Mouse (Mus musculus) olfactory bulb, adult 2 months (tissue): Measurements from ENCODE around the gene S100z. TPM values are rescaled to one million over a fixed set of nuclear protein-coding genes. Genes with fewer than 3 reads are reported as not detected.

ENCODE experiments used
- H3K27ac ChIP-seq: fragments of 200-500 bp; 2 replicates; pipeline ENCODE4 v1.5.1; 2012; ENCODE audit warnings: low read depth, low read length; ENCODE audit not compliant: insufficient read depth
- H3K4me1 ChIP-seq: fragments of 200-500 bp; 2 replicates; pipeline ENCODE4 v1.6.1; 2012; ENCODE audit warnings: low read length; ENCODE audit not compliant: control insufficient read depth, insufficient read depth
- H3K4me3 ChIP-seq: fragments of 200-500 bp; 2 replicates; pipeline ENCODE4 v1.5.1; 2012; ENCODE audit warnings: mild to moderate bottlenecking, low read depth, low read length, moderate library complexity; ENCODE audit not compliant: insufficient read depth
- CTCF ChIP-seq: fragments of 200-500 bp; IDR thresholded peaks from 2 replicates; pipeline ENCODE4 v1.5.1; 2012; ENCODE audit warnings: low read depth, mild to moderate bottlenecking, low read length, moderate library complexity; ENCODE audit not compliant: insufficient read depth
- POLR2A ChIP-seq: fragments of 200-500 bp; IDR thresholded peaks from 2 replicates; pipeline ENCODE4 v1.6.1; 2012; ENCODE audit warnings: mild to moderate bottlenecking, low read depth, low read length, moderate library complexity; ENCODE audit not compliant: insufficient read depth
- WGBS: fragments of 180-500 bp; shearing (Covaris S2); methylation state at CpG from one replicate; pipeline ENCODE4 v1.1.7; 2018; 5-methylcytosine and 5-hydroxymethylcytosine counted together
- polyA plus RNA-seq: library from polyadenylated mRNA; stranded (reverse); fragments of >200 nt; gene quantifications from 2 replicates; pipeline ENCODE4 v1.2.4, GENCODE M21; 2012; ENCODE audit warnings: low replicate concordance; ENCODE audit not compliant: missing spikeins, insufficient read depth, insufficient read length

The S100z gene
- not detected in 2 replicates for polyA plus RNA-seq

GRCm38 (mm10) chr13:95478671-95479413 is at the start of gene S100z:
Gene S100z, minus strand, starts transcription at chr13:95478721.
- TF ChIP-seq POLR2A (no peak), CTCF (no peak)

GRCm38 (mm10) chr13:95524674-95525491 is 46.4 kb upstream of the S100z start, which contains the start of gene F2rl1:
Gene F2rl1, minus strand, starts transcription at chr13:95525227.
- WGBS = 2% methylated on average over 54 of the region's 54 CpGs
- Histone ChIP-seq H3K27ac (no peak within 1 kb of the TSS), H3K4me1 (peaks cover 13% of the 10 kb centered on the region), H3K4me3 (peak within 1 kb of the TSS; percentile 11)
- TF ChIP-seq CTCF (no peak), POLR2A (no peak)

More at GRCm38 (mm10) chr13:95478671-95479413, at the start of gene S100z:
- 90% methylated on average over 21 of the region's 21 CpGs for WGBS
- H3K27ac ChIP-seq = no peak within 1 kb of the TSS
- H3K4me1 ChIP-seq = no peaks in the 10 kb centered on the region
- no peak within 1 kb of the TSS for H3K4me3 ChIP-seq

GRCm38 (mm10) chr13:95524424-95524673 is 45.8 kb upstream of the S100z start:
- TF ChIP-seq POLR2A (no peak), CTCF (no peak)
- under 1% methylated on average over 13 of the region's 13 CpGs for WGBS

GRCm38 (mm10) chr13:95523659-95524423 is 45.3 kb upstream of the S100z start:
- H3K4me3 ChIP-seq = peak overlapping the region; percentile 11
- 12% methylated on average over 29 of the region's 29 CpGs for WGBS
- peaks cover 13% of the 10 kb centered on the region for H3K4me1 ChIP-seq
- TF ChIP-seq POLR2A (no peak), CTCF (no peak)
- H3K27ac ChIP-seq = no peak overlapping the region

More at GRCm38 (mm10) chr13:95524424-95524673, 45.8 kb upstream of the S100z start:
- Histone ChIP-seq H3K4me3 (peak overlapping the region; percentile 11), H3K4me1 (peaks cover 13% of the 10 kb centered on the region), H3K27ac (no peak overlapping the region)

GRCm38 (mm10) chr13:95522176-95522575 is 43.7 kb upstream of the S100z start:
- 95% methylated on average over 10 of the region's 10 CpGs for WGBS
- TF ChIP-seq POLR2A (no peak), CTCF (no peak)
- peaks cover 13% of the 10 kb centered on the region for H3K4me1 ChIP-seq
- no peak overlapping the region for H3K4me3 ChIP-seq
- H3K27ac ChIP-seq = no peak overlapping the region

GRCm38 (mm10) chr13:95521029-95521428 is 42.5 kb upstream of the S100z start:
- TF ChIP-seq CTCF (no peak), POLR2A (no peak)

GRCm38 (mm10) chr13:95514756-95515155 is 36.2 kb upstream of the S100z start:
- H3K4me3 ChIP-seq = no peak overlapping the region
- no peak for TF ChIP-seq CTCF
- TF ChIP-seq POLR2A = no peak
- WGBS = 71% methylated on average over 4 of the region's 4 CpGs
- no peaks in the 10 kb centered on the region for H3K4me1 ChIP-seq
- H3K27ac ChIP-seq = no peak overlapping the region

More at GRCm38 (mm10) chr13:95521029-95521428, 42.5 kb upstream of the S100z start:
- Histone ChIP-seq H3K27ac (no peak overlapping the region), H3K4me1 (peaks cover 13% of the 10 kb centered on the region), H3K4me3 (no peak overlapping the region)
- WGBS = 85% methylated on average over 6 of the region's 6 CpGs

GRCm38 (mm10) chr13:95510054-95510453 is 31.5 kb upstream of the S100z start:
- 63% methylated on average over 5 of the region's 5 CpGs for WGBS
- H3K27ac ChIP-seq = no peak overlapping the region
- no peak for TF ChIP-seq CTCF
- TF ChIP-seq POLR2A = no peak
- no peaks in the 10 kb centered on the region for H3K4me1 ChIP-seq
- H3K4me3 ChIP-seq = no peak overlapping the region

GRCm38 (mm10) chr13:95503279-95503917 is 24.9 kb upstream of the S100z start:
- no peak overlapping the region for H3K27ac ChIP-seq
- no peak overlapping the region for H3K4me3 ChIP-seq
- TF ChIP-seq CTCF (no peak), POLR2A (no peak)
- no peaks in the 10 kb centered on the region for H3K4me1 ChIP-seq
- WGBS = 82% methylated on average over 8 of the region's 8 CpGs
